Mouse (Mus musculus): ENCODE measurements around the gene Zfp644.

DNA sequence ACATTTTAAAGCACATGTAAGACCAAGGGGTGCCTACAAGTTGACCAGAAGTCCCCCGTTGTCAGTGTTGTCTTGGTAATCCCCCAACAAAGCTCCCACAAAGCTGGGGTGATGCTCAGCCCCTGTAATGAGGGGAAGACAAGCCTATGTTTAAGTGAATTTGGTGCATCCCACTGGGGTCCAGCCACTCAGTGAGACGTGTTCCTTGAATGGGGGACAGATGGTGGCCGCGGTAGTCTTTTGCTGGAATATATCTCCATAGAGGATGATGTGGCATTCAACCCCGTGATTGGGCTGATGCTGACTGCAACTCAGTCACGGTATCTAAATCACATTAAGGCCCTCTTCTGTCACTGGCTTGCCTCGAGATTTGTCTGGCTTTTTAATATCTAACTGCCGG lies 97.6 kb downstream of the Zfp644 start:
- no peak for TF ChIP-seq GATA1 (IDR thresholded peaks at IDR 0.05; ENCODE audit: borderline replicate concordance, low read length)
- TF ChIP-seq FLI1 (IDR thresholded peaks at IDR 0.05; ENCODE audit: low read length) = no peak
